Mouse (Mus musculus): ENCODE measurements at regions not wholly inside any gene's neighbourhood (a gene's known extent, or its start where the extent isn't known, plus 50 kb on each side); places are given as distances from the start of the nearest gene placed in this dataset.

GRCm38 (mm10) chr15:87365712-87366361 is 178.3 kb upstream of the Fam19a5 start:
- ATAC-seq = no peak
- 53% methylated on average over 8 of the region's 8 CpGs for WGBS

GRCm38 (mm10) chr15:87367381-87367780 is 176.7 kb upstream of the Fam19a5 start:
- Histone ChIP-seq H3K4me1 (no peaks in the 10 kb centered on the region), H3K9ac (no peak overlapping the region), H3K9me3 (replicated peaks) (0 out of 2 replicates have a peak, but pooled peaks cover 3% of the 10 kb centered on the region), H3K36me3 (ENCODE audit: poor library complexity, severe bottlenecking) (no peaks in the 10 kb centered on the region), H3K4me3 (no peak overlapping the region), H3K27ac (no peak overlapping the region), H3K4me2 (no peak overlapping the region), H3K27me3 (no peaks in the 10 kb centered on the region)
- no peak for ATAC-seq
- 48% methylated on average over 5 of the region's 5 CpGs for WGBS

More at GRCm38 (mm10) chr15:87365712-87366361, 178.3 kb upstream of the Fam19a5 start:
- Histone ChIP-seq H3K27me3 (no peaks in the 10 kb centered on the region), H3K4me2 (no peak overlapping the region), H3K4me1 (no peaks in the 10 kb centered on the region), H3K27ac (no peak overlapping the region), H3K36me3 (ENCODE audit: poor library complexity, severe bottlenecking) (no peaks in the 10 kb centered on the region), H3K9ac (no peak overlapping the region), H3K9me3 (replicated peaks) (0 out of 2 replicates have a peak, but pooled peaks cover 3% of the 10 kb centered on the region), H3K4me3 (no peak overlapping the region)

- WGBS = 93% methylated on average over 3 of the region's 3 CpGs
- H3K4me3 ChIP-seq = no peak overlapping the region
- ATAC-seq = no peak
- 0 out of 2 replicates have a peak, but pooled peaks cover 3% of the 10 kb centered on the region for H3K9me3 ChIP-seq (replicated peaks)
- H3K9ac ChIP-seq = no peak overlapping the region
- H3K36me3 ChIP-seq (ENCODE audit: poor library complexity, severe bottlenecking) = no peaks in the 10 kb centered on the region
- H3K4me1 ChIP-seq = no peaks in the 10 kb centered on the region
- no peak overlapping the region for H3K4me2 ChIP-seq
- H3K27me3 ChIP-seq = no peaks in the 10 kb centered on the region
- H3K27ac ChIP-seq = no peak overlapping the region
Observed at GRCm38 (mm10) chr15:87369381-87369780, 174.7 kb upstream of the Fam19a5 start.

GRCm38 (mm10) chr15:87369836-87370235 is 174.3 kb upstream of the Fam19a5 start:
- 90% methylated on average over 9 of the region's 9 CpGs for WGBS
- no peak overlapping the region for H3K4me2 ChIP-seq
- H3K4me3 ChIP-seq = no peak overlapping the region
- H3K9me3 ChIP-seq (replicated peaks) = 0 out of 2 replicates have a peak, but pooled peaks cover 3% of the 10 kb centered on the region
- no peaks in the 10 kb centered on the region for H3K36me3 ChIP-seq (ENCODE audit: poor library complexity, severe bottlenecking)
- H3K9ac ChIP-seq = no peak overlapping the region
- H3K27me3 ChIP-seq = no peaks in the 10 kb centered on the region
- no peak for ATAC-seq
- H3K27ac ChIP-seq = no peak overlapping the region
- no peaks in the 10 kb centered on the region for H3K4me1 ChIP-seq

- H3K36me3 ChIP-seq (ENCODE audit: poor library complexity, severe bottlenecking) = no peaks in the 10 kb centered on the region
- 70% methylated on average over 7 of the region's 7 CpGs for WGBS
- no peak overlapping the region for H3K4me2 ChIP-seq
- ATAC-seq = no peak
- no peaks in the 10 kb centered on the region for H3K4me1 ChIP-seq
- no peak overlapping the region for H3K9ac ChIP-seq
- H3K27me3 ChIP-seq = no peaks in the 10 kb centered on the region
- no peak overlapping the region for H3K27ac ChIP-seq
- 0 out of 2 replicates have a peak, but pooled peaks cover 3% of the 10 kb centered on the region for H3K9me3 ChIP-seq (replicated peaks)
- no peak overlapping the region for H3K4me3 ChIP-seq
Observed at GRCm38 (mm10) chr15:87370761-87371160, 173.3 kb upstream of the Fam19a5 start.

- no peaks in the 10 kb centered on the region for H3K4me1 ChIP-seq
- H3K4me3 ChIP-seq = no peak overlapping the region
- no peaks in the 10 kb centered on the region for H3K9me3 ChIP-seq (replicated peaks)
- no peak overlapping the region for H3K9ac ChIP-seq
- H3K36me3 ChIP-seq (ENCODE audit: poor library complexity, severe bottlenecking) = no peaks in the 10 kb centered on the region
- 87% methylated on average over 13 of the region's 13 CpGs for WGBS
- no peak for ATAC-seq
- H3K27ac ChIP-seq = no peak overlapping the region
- no peak overlapping the region for H3K4me2 ChIP-seq
- H3K27me3 ChIP-seq = no peaks in the 10 kb centered on the region
Observed at GRCm38 (mm10) chr15:87374670-87375069, 169.4 kb upstream of the Fam19a5 start.

- H3K9ac ChIP-seq = no peak overlapping the region
- no peak overlapping the region for H3K4me3 ChIP-seq
- no peaks in the 10 kb centered on the region for H3K4me1 ChIP-seq
- H3K9me3 ChIP-seq (replicated peaks) = no peaks in the 10 kb centered on the region
- no peak overlapping the region for H3K27ac ChIP-seq
- no peaks in the 10 kb centered on the region for H3K36me3 ChIP-seq (ENCODE audit: poor library complexity, severe bottlenecking)
- H3K27me3 ChIP-seq = no peaks in the 10 kb centered on the region
- 75% methylated on average over 14 of the region's 14 CpGs for WGBS
- no peak for ATAC-seq
- H3K4me2 ChIP-seq = no peak overlapping the region
Observed at GRCm38 (mm10) chr15:87375596-87376194, 168.4 kb upstream of the Fam19a5 start.

GRCm38 (mm10) chr15:87383551-87384265 is 160.4 kb upstream of the Fam19a5 start:
- WGBS = 44% methylated on average over 6 of the region's 6 CpGs
- peaks cover 9% of the 10 kb centered on the region; the same call in 1 of the 2 replicates for H3K4me1 ChIP-seq
- no peak overlapping the region for H3K4me2 ChIP-seq
- H3K4me3 ChIP-seq = no peak overlapping the region
- no peaks in the 10 kb centered on the region for H3K27me3 ChIP-seq
- no peak overlapping the region for H3K27ac ChIP-seq
- no peak overlapping the region for H3K9ac ChIP-seq
- peaks cover 2% of the 10 kb centered on the region; the same call in 1 of the 2 replicates for H3K9me3 ChIP-seq (replicated peaks)
- no peaks in the 10 kb centered on the region for H3K36me3 ChIP-seq (ENCODE audit: poor library complexity, severe bottlenecking)
- ATAC-seq = no peak

- H3K4me3 ChIP-seq = no peak overlapping the region
- H3K9me3 ChIP-seq (replicated peaks) = peaks cover 2% of the 10 kb centered on the region; the same call in 1 of the 2 replicates
- no peak for ATAC-seq
- H3K4me2 ChIP-seq = no peak overlapping the region
- no peaks in the 10 kb centered on the region for H3K36me3 ChIP-seq (ENCODE audit: poor library complexity, severe bottlenecking)
- no peak overlapping the region for H3K27ac ChIP-seq
- WGBS = 68% methylated on average over 13 of the region's 13 CpGs
- H3K4me1 ChIP-seq = peaks cover 9% of the 10 kb centered on the region; the same call in 1 of the 2 replicates
- no peaks in the 10 kb centered on the region for H3K27me3 ChIP-seq
- no peak overlapping the region for H3K9ac ChIP-seq
Observed at GRCm38 (mm10) chr15:87384279-87385066, 159.6 kb upstream of the Fam19a5 start.

GRCm38 (mm10) chr15:87386513-87386983 is 157.6 kb upstream of the Fam19a5 start:
- WGBS = 76% methylated on average over 6 of the region's 6 CpGs
- no peak overlapping the region for H3K4me3 ChIP-seq
- H3K9me3 ChIP-seq (replicated peaks) = peaks cover 2% of the 10 kb centered on the region; the same call in 1 of the 2 replicates
- no peaks in the 10 kb centered on the region for H3K27me3 ChIP-seq
- ATAC-seq = no peak
- peaks cover 9% of the 10 kb centered on the region; the same call in 1 of the 2 replicates for H3K4me1 ChIP-seq
- no peak overlapping the region for H3K27ac ChIP-seq
- no peaks in the 10 kb centered on the region for H3K36me3 ChIP-seq (ENCODE audit: poor library complexity, severe bottlenecking)
- no peak overlapping the region for H3K9ac ChIP-seq
- H3K4me2 ChIP-seq = no peak overlapping the region

GRCm38 (mm10) chr15:87391395-87391794 is 152.7 kb upstream of the Fam19a5 start:
- Histone ChIP-seq H3K27ac (no peak overlapping the region), H3K4me3 (no peak overlapping the region), H3K4me1 (no peaks in the 10 kb centered on the region), H3K9ac (no peak overlapping the region), H3K36me3 (ENCODE audit: poor library complexity, severe bottlenecking) (no peaks in the 10 kb centered on the region), H3K27me3 (no peaks in the 10 kb centered on the region), H3K4me2 (no peak overlapping the region), H3K9me3 (replicated peaks) (peaks cover 2% of the 10 kb centered on the region; the same call in 1 of the 2 replicates)
- no peak for ATAC-seq
- 61% methylated on average over 8 of the region's 8 CpGs for WGBS
